Mouse (Mus musculus) intestine, postnatal 0 days (tissue): ENCODE results near the gene Tmem178. TPM values are rescaled to one million over a fixed set of nuclear protein-coding genes. Genes with fewer than 3 reads are reported as not detected.

ENCODE experiments used
- ATAC-seq: fragments of 200-750 bp; cut with Nextera tagmentation; 2 replicates; pipeline ENCODE4 v1.8.0; 2017; ENCODE audit warnings: mild to moderate bottlenecking, moderate TSS enrichment, moderate library complexity
- H3K27ac ChIP-seq: fragments of 300-500 bp; sonication (generic); 2 replicates; pipeline ENCODE4 v1.5.1; 2014; ENCODE audit warnings: mild to moderate bottlenecking, low read depth, low read length, moderate library complexity
- H3K27me3 ChIP-seq: fragments of 300-500 bp; sonication (generic); replicated peaks from 2 replicates; pipeline ENCODE4 v1.6.1; 2014; ENCODE audit warnings: low read length, mixed read lengths; ENCODE audit not compliant: control insufficient read depth, insufficient read depth
- H3K36me3 ChIP-seq: fragments of 300-500 bp; sonication (generic); 2 replicates; pipeline ENCODE4 v1.6.1; 2014; ENCODE audit warnings: mild to moderate bottlenecking, moderate library complexity; ENCODE audit not compliant: control insufficient read depth, insufficient read depth
- H3K4me1 ChIP-seq: fragments of 300-500 bp; sonication (generic); replicated peaks from 2 replicates; pipeline ENCODE4 v1.6.1; 2014; ENCODE audit warnings: antibody characterized with exemption, low read length, mixed read lengths; ENCODE audit not compliant: control insufficient read depth, insufficient read depth
- H3K4me2 ChIP-seq: fragments of 300-500 bp; sonication (generic); replicated peaks from 2 replicates; pipeline ENCODE4 v1.6.1; 2014; ENCODE audit warnings: low read depth, mild to moderate bottlenecking, moderate library complexity
- H3K4me3 ChIP-seq: fragments of 300-500 bp; sonication (generic); 2 replicates; pipeline ENCODE4 v1.5.1; 2014; ENCODE audit warnings: low read depth, low read length
- H3K9ac ChIP-seq: fragments of 300-500 bp; sonication (generic); 2 replicates; pipeline ENCODE4 v1.6.1; 2014; ENCODE audit warnings: mild to moderate bottlenecking, low read depth, low read length
- H3K9me3 ChIP-seq: fragments of 300-500 bp; sonication (generic); 2 replicates; pipeline ENCODE4 v1.6.1; 2016; ENCODE audit warnings: mixed run types; ENCODE audit not compliant: control insufficient read depth
- CTCF ChIP-seq: sonication (generic); IDR thresholded peaks from 2 replicates; pipeline ENCODE4 v1.5.1; 2016; ENCODE audit warnings: low read depth, mild to moderate bottlenecking, control low read depth, antibody characterized with exemption, moderate library complexity
- WGBS: fragments of 180-500 bp; shearing (Covaris S2); extraction: QIAGEN DNeasy Blood & Tissue Kit; methylation state at CpG from one replicate; pipeline ENCODE4 v1.1.7; 2014; 5-methylcytosine and 5-hydroxymethylcytosine counted together
- polyA plus RNA-seq: library from polyadenylated mRNA; unstranded; fragments of >200 nt; fragmentation: Nextera tagmentation; extraction: Ambion mirVana; gene quantifications from 2 replicates; pipeline ENCODE4 v1.2.1, GENCODE M21; 2015

The Tmem178 gene
- polyA plus RNA-seq, 1 experiment from 2014 or later, result 3.6 TPM

DNA sequence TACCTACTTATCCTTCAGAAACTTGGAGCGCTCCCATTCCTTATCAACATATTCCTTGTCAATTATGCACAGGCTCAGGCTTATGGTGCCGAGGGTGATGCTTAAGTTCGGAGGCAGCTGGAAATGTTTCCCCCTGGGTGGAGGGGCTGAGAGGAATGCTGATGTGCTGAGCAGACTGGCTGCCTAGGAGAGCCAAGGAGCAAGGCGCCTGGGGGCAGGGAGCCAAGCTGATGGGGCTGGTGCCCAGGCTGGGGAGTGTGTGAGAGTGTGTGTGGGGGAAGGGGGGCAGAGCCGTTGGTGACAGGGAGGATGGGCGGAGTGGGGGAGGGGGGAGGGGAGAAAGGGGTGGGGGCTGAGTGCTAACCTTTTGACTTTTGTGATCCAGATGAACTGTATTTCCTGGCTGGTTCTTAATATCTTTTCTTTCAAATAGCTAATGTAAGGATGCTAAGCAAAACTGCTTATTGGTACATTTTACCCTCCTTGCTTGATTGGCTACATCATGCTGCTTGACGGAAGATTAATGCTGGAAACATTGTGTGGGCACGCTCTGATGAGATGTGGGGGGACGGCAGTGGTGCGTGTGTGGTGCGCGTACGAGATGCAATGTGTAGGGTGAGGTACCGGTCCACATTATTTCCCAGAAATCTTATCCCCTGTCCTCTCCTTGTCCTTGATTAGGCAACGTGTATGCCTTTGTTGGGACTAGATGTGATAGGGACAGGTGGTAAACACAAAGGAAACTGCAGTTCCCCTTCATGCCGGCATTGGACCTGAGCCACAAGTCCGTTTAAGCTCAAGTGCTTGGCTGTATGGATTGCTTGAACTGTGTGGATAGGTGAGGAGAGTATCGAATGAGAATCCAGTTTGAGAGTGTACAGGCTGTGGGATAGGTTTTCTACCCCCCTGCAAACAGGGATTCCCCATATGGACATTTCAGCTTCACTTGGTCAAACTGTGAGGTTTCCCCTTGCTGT is 25.5 kb downstream of the Tmem178 start:
- no peak for ATAC-seq
- H3K9me3 ChIP-seq, result no peaks in the 10 kb centered on the region
- 66% methylated on average over 18 of the region's 18 CpGs for WGBS

DNA sequence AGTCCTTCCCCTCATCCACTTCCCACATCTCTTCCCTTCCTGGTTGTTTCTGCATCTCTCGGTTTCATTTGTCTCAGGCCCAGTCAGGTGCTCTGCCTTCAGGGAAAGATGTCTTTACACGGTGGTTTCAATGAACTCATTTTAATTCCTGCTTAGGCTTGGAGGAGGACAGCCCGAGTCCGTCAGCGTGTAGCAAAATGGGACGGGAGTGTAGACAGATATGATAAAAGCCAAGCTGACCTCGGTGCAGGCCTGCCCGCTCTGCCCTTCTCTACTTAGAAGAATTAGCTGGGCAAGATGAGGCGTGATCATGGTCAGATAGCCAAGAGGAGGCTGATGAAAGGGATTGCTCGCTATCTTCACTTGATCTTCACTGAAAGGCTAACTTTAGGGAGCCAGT is 26.3 kb downstream of the Tmem178 start:
- no peak for TF ChIP-seq CTCF
- no peaks in the 10 kb centered on the region for H3K4me1 ChIP-seq
- H3K9me3 ChIP-seq, result no peaks in the 10 kb centered on the region
- no peak overlapping the region for H3K4me2 ChIP-seq
- no peak overlapping the region for H3K4me3 ChIP-seq
- ATAC-seq, result no peak
- H3K36me3 ChIP-seq, result no peaks in the 10 kb centered on the region
- no peak overlapping the region for H3K27ac ChIP-seq
- 77% methylated on average over 10 of the region's 10 CpGs for WGBS
- H3K9ac ChIP-seq, result no peak overlapping the region
- no peaks in the 10 kb centered on the region for H3K27me3 ChIP-seq

More for the DNA sequence above, 25.5 kb downstream of the Tmem178 start:
- Histone ChIP-seq H3K27ac (no peak overlapping the region), H3K27me3 (no peaks in the 10 kb centered on the region), H3K9ac (no peak overlapping the region), H3K4me2 (no peak overlapping the region), H3K4me1 (no peaks in the 10 kb centered on the region), H3K4me3 (no peak overlapping the region), H3K36me3 (no peaks in the 10 kb centered on the region)
- TF ChIP-seq CTCF, result no peak

- TF ChIP-seq CTCF, result no peak
- no peak overlapping the region for H3K4me3 ChIP-seq
- WGBS, result 64% methylated on average over 7 of the region's 7 CpGs
- no peak overlapping the region for H3K27ac ChIP-seq
- no peaks in the 10 kb centered on the region for H3K4me1 ChIP-seq
- H3K4me2 ChIP-seq, result no peak overlapping the region
- ATAC-seq, result no peak
- H3K27me3 ChIP-seq, result no peaks in the 10 kb centered on the region
- H3K36me3 ChIP-seq, result no peaks in the 10 kb centered on the region
- H3K9me3 ChIP-seq, result no peaks in the 10 kb centered on the region
- no peak overlapping the region for H3K9ac ChIP-seq
Measured at GRCm38 (mm10) chr17:80972891-80973290, 28.5 kb downstream of the Tmem178 start.

- Histone ChIP-seq H3K36me3 (no peaks in the 10 kb centered on the region), H3K4me1 (no peaks in the 10 kb centered on the region), H3K4me3 (no peak overlapping the region), H3K9ac (no peak overlapping the region), H3K27me3 (no peaks in the 10 kb centered on the region), H3K27ac (no peak overlapping the region), H3K4me2 (no peak overlapping the region), H3K9me3 (no peaks in the 10 kb centered on the region)
- TF ChIP-seq CTCF, result no peak
- 63% methylated on average over 5 of the region's 5 CpGs for WGBS
- no peak for ATAC-seq
Measured at GRCm38 (mm10) chr17:80977245-80977644, 32.8 kb downstream of the Tmem178 start.

DNA sequence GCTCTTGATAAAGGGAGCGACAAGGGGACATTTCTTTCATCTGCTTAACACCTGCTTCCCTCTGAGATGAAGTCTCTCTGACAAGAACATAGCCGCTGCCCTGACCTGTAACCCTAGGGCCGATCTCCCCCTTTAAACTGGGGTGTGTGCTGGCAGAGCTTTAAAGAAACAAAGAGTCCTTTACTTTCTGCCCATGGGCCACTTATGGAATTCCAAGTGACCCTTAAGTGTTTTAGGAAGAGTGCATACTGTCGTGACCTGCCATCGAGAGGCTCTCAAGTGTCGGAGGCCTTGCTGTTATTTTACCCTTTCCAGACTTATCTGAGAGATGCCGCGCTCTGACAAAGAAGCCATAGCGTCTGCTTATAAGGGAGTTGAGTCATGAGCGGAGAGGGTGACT is 35.7 kb downstream of the Tmem178 start:
- no peaks in the 10 kb centered on the region for H3K9me3 ChIP-seq
- no peaks in the 10 kb centered on the region for H3K27me3 ChIP-seq
- no peaks in the 10 kb centered on the region for H3K4me1 ChIP-seq
- ATAC-seq, result no peak
- no peak overlapping the region for H3K4me2 ChIP-seq
- WGBS, result 84% methylated on average over 10 of the region's 10 CpGs
- H3K36me3 ChIP-seq, result no peaks in the 10 kb centered on the region
- no peak overlapping the region for H3K27ac ChIP-seq
- no peak for TF ChIP-seq CTCF
- no peak overlapping the region for H3K4me3 ChIP-seq
- H3K9ac ChIP-seq, result no peak overlapping the region

GRCm38 (mm10) chr17:80981721-80982411 is 37.4 kb downstream of the Tmem178 start:
- no peaks in the 10 kb centered on the region for H3K36me3 ChIP-seq
- H3K27ac ChIP-seq, result no peak overlapping the region
- no peaks in the 10 kb centered on the region for H3K9me3 ChIP-seq
- H3K9ac ChIP-seq, result no peak overlapping the region
- no peak overlapping the region for H3K4me2 ChIP-seq
- TF ChIP-seq CTCF, result no peak
- WGBS, result 53% methylated on average over 12 of the region's 12 CpGs
- H3K4me1 ChIP-seq, result no peaks in the 10 kb centered on the region
- no peak overlapping the region for H3K4me3 ChIP-seq
- no peaks in the 10 kb centered on the region for H3K27me3 ChIP-seq
- ATAC-seq, result no peak
